Mouse (Mus musculus): ENCODE measurements around the gene Vmn2r11. TPM values are rescaled to one million over a fixed set of nuclear protein-coding genes. Genes with fewer than 3 reads are reported as not detected.

Gene Vmn2r11
- total RNA-seq (2023): not detected

GRCm38 (mm10) chr5:109059469-109059868 lies at the start of gene Vmn2r11:
TSS of gene Vmn2r11 (minus strand) at chr5:109059569.

GRCm38 (mm10) chr5:109097850-109098249 lies 38.5 kb upstream of the Vmn2r11 start, which contains the start of gene Vmn2r12:
TSS of gene Vmn2r12 (minus strand) at chr5:109097950.

GRCm38 (mm10) chr5:109006427-109006826 lies 52.9 kb downstream of the Vmn2r11 start, which contains the start of gene Vmn2r10:
TSS of gene Vmn2r10 (minus strand) at chr5:109006527.

Other genes starting within 250 kb of the Vmn2r11 start
- not detected for gene Vmn2r9, start 207.0 kb downstream of the Vmn2r11 start, total RNA-seq (2023)
- not detected for gene Vmn2r10, start 53.0 kb downstream of the Vmn2r11 start, total RNA-seq (2023)
- gene Vmn2r12, start 38.4 kb upstream of the Vmn2r11 start, total RNA-seq (2023): not detected
- gene Vmn2r13, start 132.6 kb upstream of the Vmn2r11 start, total RNA-seq (2023): not detected
- gene Vmn2r14, start 165.1 kb upstream of the Vmn2r11 start, total RNA-seq (2023): not detected
- not detected for gene Vmn2r15, start 238.1 kb upstream of the Vmn2r11 start, total RNA-seq (2023)

All from monocyte, adult 59 days (primary cell).